Mouse (Mus musculus): Measurements from ENCODE around the gene Gm12394.
"Not testable (repeated sequence)": the region's sequence is repeated elsewhere in the genome, so short reads cannot be mapped to it uniquely, and the experiment has no call there.

Gene Gm12394

DNA sequence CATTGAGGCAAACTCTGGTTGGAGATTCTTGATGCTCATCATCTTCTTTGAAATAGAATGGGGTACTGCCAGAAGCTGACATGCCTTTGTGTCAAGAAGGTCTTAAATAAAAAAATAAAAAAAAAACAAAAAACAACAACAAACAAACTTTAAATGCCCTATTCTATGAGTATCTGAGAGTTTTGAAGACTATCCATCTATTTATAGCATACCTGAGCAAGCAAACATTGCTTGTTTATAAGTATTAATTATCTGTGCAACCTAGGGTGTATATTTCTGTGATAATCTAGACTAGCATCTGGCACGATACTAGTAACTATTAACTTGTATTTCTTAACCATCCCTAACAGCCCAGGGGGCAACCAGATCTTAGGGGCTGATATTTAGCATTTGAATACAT lies at the start of gene Gm12394:
Gene Gm12394 (minus strand): TSS at position 101 of the 400 bp plus-strand sequence.
- not testable (repeated sequence) for DNase-seq

DNA sequence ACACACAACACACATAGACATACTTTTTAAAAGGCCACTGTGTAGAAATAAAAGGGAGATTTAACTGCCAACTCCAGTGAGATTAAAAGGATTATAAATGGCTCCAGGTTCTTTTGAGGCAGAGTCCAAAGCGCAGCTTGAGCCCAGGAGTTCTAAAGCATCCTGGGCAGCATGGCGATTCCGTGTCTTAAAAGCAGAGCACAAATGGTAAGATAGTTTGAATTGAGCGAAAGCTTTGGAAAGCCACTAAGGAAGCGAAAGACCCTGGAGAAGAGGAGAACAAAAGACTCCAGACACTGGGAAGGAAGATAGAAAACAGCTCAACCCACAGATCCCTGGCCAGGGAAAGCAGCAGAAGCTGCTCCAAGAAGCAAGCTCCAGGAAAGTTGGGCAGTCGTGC lies 48.4 kb upstream of the Gm12394 start:
- no peak for DNase-seq

DNA sequence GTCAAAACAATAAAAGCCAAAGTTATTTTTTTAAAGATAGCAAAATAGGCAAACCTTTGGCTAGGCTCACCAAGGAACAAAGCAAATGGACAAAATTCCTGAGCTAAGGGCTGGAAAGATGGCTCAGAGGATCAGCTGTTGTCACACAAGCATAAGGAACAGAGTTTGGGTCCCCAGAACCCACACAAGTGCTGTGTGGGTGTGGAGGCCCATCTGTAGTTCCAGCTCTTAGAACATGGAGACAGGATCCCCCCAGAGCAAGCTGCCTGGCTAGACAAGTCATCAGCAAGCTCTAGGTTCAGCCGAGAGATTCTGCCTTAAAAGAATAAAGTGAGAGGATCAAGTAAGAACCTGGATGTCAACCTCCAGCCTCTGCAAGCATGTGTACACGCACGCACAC lies 48.0 kb upstream of the Gm12394 start:
- DNase-seq: peak; percentile 51

DNA sequence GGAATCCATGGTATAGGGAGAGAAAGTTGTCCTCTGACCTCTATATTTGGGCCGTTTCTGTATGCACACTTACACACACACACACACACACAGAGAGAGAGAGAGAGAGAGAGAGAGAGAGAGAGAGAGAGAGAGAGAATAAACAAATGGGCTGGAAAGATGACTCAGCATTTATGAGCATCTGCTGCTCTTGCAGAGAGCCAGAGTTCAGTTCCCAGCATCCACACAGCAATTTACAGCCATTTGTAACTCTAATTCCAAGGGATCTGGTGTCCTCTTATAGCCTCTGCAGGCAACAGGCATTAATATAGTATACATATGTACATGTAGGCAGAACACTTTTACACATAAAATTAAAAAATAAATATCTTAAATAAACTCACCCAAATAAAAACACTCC lies 47.4 kb upstream of the Gm12394 start:
- DNase-seq: no peak

DNA sequence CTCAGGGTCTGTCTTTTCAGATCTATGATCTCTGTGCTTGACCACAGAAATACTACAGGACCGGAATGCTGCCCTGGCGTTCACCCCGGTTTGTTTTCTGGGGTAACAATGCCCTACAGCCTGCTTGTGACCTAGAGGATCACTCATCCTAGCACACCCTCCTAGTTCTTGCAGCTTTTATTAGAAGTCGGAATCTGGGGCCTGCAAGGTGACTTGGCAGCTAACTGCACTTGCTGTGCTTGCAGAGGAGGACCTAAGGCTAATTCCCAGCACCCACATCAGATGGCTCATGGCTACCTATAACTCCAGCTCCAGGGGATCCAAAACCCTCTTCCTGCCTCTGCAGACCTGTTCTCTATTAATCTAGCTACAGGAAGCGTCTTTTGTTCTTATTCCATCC lies 46.2 kb upstream of the Gm12394 start:
- DNase-seq: no peak

DNA sequence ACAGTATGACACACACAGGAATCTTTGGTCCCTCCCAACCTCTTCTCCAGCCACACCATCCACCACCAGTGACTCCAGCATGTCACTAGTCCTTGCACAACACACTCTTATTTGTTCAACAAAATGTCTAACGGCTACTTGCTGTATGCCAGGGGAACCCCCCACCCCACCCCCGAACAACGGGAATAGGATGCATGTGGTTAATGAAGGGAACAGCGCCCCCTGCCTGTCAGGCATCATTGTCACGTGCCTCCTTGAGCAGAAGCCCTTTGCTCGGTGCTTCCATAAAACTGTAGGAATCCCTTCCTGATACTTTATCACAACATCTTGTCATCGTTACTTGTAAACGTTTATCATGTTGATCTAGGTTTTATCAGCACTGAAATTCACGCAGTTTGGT lies 45.6 kb upstream of the Gm12394 start:
- DNase-seq: no peak

DNA sequence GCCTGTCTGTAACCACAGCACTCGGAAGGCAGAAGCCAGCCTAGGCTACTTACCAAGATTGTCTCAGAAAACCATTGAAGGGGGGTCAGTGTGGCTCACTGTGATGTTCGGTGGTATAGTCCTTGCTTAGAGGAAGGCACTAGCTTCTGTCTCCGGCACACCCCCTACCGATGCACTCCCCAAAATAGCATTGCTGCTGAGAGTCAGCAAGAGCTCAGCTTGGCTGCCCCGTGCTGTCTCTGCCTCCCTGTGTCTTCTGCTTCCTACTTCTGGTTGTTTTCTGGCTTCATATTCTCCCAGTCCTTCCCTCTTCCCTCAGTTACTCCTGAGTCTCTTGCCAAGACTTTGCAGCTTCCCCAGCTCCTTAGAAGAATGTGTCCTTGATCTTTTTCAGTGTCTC lies 44.3 kb upstream of the Gm12394 start:
- DNase-seq: peak; percentile 53

DNA sequence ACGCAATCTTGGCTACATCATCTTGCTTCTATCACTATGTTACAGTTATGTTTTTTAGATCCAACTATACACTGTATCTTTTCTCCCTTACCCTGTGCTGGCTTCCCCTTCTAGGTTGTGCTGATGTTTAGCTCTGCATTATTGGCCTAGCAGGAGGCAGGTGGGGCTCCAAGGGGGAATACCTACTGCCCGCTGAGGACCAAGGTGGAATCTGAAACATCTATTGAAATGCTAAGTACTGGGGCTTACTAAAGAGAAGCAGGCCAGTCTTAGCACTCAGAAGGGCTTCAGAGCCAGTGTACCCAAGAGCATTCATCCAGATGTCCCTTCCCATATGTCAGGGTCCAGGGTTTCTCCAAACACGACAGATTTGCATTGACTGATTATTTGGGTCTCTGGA lies 42.3 kb upstream of the Gm12394 start:
- DNase-seq: no peak

DNA sequence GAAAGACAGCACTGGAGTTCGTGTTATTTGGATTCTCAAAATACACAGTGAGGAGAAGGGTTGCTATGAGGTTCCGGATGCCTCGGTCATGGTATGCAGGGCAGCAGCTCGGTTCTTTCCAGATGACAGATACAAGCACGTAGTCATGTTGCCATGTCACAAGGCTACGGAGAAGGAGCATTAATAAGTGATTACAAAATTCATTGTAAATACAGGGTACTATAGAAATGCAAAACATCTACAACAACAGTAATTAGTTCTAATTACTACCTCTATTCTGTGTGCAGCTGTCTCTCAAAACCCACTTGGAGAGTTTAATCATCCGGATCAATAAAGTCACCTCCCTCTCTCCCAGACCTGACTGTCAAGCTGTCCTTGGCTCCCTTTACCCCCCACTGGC lies 38.5 kb upstream of the Gm12394 start:
- no peak for DNase-seq

DNA sequence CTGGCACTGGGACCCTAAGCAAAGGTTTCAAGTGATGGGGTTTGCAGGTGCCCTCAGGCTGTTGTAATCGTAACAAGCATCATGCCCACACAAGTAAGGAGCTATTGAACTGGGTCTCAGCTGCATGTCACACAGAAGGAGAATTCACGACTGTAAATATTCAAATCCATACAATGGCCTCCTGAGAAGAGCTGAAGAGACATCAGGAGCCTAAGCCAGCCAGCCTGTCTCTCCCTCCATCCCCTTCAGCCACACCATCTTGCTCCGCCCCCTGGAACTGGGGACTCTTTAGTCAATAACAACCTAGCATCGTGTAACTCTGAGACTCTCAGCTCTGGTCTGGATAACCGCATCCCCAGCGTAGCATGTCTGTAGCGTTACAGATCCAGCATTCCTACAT lies 34.6 kb upstream of the Gm12394 start:
- no peak for DNase-seq

DNA sequence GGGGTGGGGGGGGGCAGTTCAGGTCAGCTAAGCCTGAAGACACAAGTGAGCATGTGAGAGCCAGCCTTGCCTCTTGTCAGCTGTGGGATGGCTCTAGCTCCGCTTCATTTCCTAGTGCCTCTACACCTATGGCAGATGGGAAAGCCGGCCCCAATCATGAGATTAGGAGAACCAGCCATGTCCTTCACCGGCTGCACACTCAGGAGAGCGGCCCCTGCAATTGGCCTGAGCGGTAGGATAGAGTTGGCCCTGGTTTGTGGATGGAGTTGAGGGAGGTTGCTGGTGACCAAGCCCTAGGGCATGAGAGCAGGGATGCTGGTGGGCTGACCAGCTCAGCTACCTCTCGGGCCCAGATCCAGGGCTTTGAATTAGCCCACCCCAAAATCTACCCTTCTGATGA lies 32.2 kb upstream of the Gm12394 start:
- no peak for DNase-seq

DNA sequence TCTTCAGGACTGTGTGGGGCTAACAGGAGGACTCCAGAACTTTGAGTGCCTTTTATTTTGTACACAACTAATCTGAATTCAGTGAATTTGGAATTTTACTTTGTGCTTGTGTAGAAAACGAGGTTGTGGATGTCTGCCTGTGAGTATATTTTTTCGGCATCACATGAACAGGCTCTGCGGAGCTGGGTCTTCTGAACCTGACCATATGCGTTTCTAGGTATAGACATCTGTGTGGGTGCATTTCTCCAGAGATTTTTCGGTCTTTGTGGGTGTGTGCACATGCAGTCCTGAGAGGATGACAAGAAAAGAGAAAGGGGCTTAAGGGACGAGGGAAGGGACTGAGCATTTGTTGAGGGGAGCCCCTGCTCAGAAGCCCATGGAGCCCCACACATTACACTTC lies 30.4 kb upstream of the Gm12394 start:
- no peak for DNase-seq

DNA sequence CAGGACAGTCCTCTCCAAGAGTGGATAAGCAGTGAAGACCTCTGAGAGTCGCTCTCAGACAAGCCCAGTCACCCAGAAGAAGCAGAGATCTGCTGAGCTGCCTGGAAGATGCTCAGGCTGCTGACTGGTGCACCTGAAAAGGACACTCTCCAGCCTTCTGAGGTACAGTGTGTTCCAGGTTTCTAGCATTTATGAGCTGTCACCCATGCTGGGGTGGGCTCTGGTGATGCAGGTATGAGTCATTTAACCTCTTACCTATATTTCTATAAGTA lies 24.0 kb upstream of the Gm12394 start:
- no peak for DNase-seq

DNA sequence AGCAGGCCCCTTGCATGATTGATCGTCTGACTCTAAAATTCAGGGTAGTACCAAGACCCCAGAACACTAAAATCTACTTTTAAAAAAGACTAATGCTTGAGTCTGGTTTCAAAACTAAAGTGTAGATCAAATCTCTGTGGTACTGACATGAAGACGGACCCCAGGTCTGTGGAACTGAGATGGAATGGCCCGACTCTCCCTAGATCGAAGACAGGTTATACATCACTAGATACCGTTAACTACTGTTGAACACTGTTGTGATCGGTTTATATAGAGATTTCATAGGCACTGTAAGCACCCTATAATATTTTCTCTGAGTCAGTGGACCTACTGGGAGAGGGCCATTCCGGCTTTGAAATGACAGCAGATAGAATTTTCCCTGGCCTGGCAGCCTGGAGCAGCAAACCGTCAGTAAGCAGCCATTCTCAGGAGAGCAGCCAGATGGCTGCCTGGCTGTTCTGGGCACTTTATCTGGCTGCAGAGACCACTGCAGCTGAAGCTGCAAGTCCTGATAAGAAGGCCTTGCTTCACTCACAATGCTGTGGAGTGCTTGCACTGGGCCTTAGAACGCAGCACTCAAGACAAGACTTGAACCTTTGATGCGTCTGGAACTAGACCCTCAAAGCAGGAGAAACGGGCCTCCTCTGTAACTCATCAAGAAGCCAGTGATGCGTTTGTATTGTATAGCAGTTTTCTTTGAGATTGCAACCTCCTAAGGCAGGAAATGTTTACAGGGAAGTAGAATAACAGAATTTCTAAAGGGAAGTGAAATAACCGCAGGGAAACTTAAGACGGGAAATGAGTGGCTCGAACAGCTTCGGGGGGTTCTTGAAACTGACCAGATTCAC lies 23.5 kb upstream of the Gm12394 start:
- no peak for DNase-seq

DNA sequence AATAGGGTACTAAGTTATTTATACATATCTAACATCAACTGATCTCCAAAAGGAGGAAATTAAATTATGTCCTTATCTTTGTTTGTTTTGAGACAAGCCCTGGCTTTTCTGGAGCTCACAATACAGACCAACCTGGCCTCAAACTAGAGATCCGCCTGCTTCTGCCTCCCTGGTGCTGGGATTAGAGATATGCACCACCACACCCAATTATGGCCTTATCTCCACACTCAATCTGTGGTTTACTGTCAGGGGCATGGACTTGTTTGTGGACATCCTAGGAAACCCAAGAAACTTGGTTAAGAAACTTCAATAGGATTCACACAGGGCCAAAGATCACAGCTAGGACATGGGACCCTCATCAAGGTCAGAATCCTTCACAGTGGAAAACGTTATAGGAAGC lies 21.1 kb upstream of the Gm12394 start:
- DNase-seq: no peak

DNA sequence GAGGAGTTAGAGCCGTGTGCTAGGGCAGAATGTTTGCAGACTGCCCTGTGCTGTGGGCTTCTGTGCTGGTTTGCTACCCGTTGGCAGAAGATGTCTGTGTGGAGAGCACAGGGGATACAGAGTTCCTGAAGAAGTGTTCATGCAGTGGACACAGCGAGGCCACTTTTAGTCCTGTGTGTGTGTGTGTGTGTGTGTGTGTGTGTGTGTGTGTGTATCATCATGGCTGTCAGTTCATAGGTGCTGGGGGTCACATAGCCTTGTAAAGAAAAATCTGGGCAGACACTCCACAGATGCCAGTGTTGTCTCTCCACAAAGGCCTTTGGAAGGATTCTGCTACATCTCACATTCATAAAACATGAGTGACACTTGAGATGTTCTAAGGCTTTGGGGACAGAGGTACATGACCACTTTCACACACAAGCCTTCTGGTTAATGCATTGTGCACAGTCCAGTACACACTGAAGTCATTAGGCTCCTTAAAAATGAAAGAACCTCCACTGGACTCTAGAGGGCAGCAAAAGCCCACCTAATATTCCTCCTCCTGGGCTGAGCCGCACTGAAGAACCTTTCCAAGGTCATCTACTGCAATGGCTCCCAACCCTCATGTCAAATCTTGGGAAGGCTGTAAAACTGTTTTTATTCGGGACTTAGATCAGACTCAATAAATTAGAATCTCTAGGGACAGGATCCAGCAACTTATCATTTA lies 20.2 kb upstream of the Gm12394 start:
- peak; percentile 24 for DNase-seq

DNA sequence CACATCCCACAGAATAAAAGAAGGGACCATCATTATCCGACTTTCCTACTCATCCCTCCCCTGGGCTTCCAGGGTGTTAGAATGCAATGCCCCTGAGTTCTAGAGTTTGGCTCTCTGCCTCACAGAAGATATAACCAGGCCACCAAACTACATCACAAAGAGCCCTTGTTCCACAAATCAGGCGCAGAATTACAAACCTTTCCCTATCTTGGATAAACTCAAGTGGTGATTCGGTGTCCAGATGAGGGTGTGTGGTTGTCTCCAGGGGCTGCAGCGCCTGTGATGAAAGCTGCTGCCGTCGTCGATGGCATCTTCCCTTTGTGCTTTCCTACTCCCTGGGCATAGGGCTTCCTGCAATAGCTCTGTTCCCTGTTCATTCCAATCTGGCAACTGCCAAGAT lies 17.6 kb upstream of the Gm12394 start, which contains the start of gene Fam205c:
Gene Fam205c (minus strand): TSS at position 101 of the 400 bp plus-strand sequence.
- no peak for DNase-seq

DNA sequence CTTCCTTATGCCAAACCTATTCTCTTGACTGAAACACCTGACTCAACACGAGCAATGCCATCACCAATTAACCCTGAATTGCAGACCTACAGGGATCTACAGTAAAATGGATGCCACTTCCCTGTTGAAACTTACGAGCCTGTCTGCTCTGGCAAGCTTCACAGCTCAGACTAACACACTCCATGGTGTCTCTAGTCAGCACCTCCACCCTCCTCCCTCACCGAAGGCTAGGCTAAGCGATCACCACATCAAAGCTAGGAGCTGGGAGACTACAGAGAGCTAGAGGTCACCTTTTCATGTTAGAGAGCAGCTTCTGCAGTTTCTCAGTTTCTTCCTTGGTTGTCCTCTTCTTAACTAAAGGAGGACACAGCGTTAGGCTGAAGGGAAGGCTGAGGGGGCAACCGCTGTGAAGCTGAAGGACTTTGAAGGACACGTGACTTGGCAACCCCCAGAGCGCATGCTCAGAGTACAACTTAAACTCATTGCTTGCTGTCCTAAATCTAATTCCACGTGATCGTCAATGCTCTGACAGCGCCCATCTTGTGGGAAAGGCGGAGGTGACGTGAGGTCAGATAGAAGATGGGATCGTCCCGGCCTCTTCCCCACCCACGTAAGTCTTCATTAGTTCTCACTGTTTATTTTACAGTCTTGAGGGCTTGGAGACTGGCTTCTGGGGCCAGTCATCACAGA lies 16.3 kb upstream of the Gm12394 start:
- DNase-seq: no peak

DNA sequence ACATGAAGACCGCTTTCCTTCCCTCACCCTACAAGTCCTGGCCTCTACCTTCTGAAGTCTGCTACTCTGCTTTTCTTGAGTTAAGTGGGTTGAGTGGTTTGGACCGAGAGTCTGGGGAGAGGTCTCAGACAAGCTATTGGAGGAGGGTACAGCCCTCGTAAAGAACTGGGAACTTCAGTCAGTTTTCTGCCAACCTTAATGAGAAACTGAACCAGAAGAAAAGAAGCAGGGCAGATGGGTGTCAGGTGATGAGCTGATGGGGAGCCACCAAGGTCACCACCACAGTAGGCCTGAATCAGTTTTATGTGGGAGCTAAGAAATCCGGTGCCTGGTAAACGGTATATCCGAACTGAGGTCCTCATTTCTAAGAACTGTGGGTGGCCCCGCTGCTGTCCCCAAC lies 15.6 kb upstream of the Gm12394 start:
- no peak for DNase-seq

DNA sequence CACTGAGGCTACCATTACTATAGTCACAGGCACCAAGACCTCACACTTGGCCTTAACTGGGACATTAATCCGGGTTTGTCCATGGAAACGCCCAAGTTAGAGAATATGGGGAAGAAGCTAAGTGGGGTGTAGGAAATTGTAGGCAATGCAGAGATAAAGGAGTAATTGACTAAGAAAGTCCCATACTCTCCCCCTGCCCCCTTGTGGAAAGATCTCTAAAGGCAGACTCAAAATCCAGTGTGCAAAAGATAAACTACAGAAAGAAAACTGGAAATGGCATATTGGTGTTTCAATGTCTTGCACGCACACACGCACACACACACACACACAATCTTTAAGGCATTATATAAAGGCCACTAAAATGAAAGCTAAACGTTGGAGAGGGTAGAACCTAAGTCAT lies 14.2 kb upstream of the Gm12394 start:
- no peak for DNase-seq

DNA sequence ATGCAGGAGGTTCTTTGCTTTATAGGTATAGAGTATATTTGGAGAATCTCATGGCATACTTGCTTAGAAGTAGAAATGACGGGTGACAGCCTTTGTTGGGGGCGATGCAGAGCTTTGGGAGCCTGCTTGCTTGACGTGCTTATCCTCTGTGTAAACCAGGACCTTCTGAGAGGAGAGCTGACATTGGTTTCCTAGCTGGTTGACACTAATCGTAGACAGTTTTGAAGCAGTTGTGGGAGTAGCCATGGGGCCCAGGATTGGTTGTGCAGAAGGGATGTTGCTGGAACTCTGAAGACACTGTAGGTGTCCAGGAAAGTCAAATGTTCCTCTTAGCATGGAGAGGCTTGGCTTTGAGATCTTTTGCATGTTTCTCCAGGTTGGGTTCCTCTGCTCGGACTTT lies 11.6 kb upstream of the Gm12394 start:
- DNase-seq: no peak

DNA sequence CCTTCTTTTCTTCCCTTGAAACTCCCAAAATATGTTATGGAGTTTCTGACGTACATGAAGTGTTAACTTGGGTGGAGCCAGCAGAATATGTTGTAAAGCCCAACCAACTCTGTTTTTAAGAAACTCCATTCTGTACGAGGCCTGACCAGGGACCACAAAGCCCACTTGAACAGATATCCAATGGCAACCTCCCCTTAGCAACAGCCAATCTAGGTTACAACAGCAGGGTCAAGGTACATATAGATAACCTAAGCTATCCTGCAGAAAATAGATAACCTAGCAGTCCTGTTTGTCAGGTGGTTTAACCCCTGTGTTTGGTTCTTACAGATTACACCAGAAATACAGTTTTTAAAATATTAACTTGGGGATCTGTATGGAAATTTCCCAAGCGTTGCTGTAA lies 10.8 kb upstream of the Gm12394 start:
- DNase-seq: no peak

DNA sequence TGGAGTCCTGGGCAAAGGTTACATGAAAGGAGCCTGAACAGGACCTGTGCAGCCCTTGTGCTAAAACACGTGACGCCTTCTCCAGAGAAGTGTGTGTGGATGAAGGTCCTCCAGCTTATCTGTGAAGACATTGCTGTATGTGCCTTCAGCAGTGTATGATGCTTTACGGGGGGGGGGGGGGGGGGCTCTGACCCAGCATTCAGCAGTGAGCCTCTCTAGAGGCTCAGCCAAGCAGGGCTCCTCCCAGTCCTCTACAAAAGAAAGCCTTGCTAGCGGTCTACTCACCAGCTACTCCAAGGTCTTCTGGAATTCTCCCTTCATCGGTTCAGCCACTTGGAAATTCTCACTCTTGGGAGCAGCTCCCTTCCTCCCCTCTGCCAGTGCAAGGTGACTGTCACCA lies 6.9 kb upstream of the Gm12394 start:
- not testable (repeated sequence) for DNase-seq

DNA sequence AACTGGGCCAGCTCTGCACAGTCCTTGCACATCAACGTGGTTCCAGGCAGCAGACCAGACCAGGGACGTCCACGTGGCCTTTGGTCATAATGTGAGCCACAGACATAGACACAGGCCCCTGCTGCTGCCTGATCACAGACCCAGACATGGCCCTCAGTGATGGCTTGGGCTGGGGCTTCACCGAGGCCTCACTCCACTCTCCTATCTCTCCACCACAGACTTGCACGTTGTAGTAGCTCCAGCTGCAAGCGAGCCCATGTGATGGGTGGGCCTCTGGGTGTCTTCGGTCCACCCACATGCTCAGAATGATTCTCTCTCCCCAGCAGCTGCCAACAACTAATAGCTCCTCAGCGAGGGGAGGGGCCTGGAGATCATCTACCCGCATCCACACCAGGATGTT lies 3.9 kb upstream of the Gm12394 start:
- not testable (repeated sequence) for DNase-seq
